Mouse (Mus musculus): ENCODE measurements around the gene Mospd3.

Mospd3 gene

DNA sequence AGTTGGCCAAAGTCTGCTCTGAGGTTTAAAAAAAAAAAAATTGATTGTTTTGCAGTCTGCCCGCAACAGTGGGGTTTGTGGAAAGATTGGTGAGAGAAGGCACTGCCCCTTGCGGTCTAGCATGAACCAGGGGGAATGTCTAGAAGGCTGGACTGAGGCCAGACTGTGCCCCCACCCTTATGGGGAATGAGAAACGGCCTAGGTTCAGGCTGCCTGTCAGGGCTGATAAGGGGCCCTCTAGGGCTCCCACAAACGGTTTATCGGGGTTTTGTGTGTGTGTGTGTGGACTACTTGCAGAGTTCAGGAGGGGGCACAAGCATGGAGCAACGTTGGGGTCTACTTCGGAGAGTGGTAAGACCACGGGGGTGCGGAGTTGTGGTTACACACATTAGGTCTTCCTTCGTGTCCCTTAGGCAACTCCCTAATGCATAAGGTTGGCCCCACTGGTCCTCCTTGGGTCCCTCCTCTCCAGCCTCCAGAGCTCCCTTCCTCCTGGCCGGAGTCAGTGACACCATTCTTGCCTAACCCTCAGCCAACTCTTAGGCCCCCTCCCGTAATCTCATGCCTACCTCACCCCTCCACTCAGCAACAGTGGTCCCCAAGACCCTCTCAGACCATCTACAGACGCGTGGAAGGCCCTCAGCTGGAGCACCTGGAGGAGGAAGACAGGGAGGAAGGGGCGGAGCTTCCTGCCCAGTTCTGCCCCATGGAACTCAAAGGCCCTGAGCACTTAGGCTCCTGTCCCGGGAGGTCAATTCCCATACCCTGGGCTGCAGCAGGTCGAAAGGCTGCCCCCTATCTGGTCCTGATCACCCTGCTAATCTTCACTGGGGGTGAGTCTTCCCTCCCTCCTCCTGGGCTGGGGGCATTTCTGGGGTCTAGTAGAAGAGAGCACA lies 29.9 kb downstream of the Mospd3 start:
- DNase-seq, result no peak

GRCm38 (mm10) chr5:137570181-137570580 lies 30.7 kb downstream of the Mospd3 start:
- DNase-seq, result no peak

- peak; percentile 79 to 81 for DNase-seq
Measured at GRCm38 (mm10) chr5:137569665-137570064, 31.2 kb downstream of the Mospd3 start, which contains the start of gene Tfr2. Tfr2 (plus strand) TSS chr5:137569840.

- DNase-seq, result peak; percentile 39 to 43
Measured at GRCm38 (mm10) chr5:137569031-137569430, 31.8 kb downstream of the Mospd3 start.

DNA sequence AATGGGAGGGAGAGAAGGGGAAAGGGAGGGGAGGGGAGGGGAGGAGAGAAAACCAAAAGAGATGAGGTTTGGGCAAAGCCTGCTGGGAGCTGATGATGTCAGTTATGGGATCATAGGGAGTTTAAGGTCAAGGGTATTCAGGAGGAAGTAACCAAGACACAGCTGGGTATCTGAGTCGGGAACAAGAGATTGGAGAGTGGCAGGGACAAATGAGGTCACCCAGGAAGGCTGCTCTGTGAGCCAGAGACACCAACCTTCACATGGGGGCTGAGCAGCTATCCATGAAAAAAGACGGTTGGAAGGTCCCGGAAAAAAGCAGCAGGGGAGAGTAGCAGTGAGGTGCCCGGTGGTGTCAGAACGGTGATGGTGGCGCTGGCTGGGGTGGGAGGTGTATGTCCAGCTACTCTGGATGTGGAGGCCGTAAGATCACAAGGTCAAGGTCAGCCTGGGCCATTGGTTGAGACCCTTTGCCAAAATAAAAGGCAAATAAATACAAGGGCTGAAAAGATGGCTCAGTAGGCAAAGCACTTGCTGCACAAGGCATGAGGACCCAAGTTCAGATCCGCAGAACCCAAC lies 32.5 kb downstream of the Mospd3 start:
- no peak for DNase-seq

DNA sequence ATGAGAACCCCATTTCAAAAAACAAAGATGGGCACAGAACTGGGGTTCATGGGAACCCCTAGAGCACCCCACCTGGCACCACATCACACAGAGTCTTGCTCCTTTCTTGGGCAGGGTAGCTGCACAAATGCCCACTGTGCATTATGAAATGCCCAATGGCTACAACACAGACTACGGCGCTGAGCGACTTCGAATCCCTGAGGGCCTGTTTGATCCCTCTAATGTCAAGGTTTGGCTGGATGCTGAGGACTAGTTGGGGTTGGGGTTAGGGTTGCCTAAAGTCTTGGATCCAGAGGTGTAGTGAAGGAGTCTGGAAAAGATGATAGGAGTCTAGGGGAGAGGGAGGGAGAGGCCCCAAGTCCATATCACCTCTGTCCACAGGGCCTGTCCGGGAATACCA lies 34.4 kb downstream of the Mospd3 start:
- no peak for DNase-seq

- DNase-seq, result no peak
Measured at GRCm38 (mm10) chr5:137565744-137566143, 35.1 kb downstream of the Mospd3 start.

- DNase-seq, result no peak
Measured at GRCm38 (mm10) chr5:137562965-137563364, 37.9 kb downstream of the Mospd3 start.

DNA sequence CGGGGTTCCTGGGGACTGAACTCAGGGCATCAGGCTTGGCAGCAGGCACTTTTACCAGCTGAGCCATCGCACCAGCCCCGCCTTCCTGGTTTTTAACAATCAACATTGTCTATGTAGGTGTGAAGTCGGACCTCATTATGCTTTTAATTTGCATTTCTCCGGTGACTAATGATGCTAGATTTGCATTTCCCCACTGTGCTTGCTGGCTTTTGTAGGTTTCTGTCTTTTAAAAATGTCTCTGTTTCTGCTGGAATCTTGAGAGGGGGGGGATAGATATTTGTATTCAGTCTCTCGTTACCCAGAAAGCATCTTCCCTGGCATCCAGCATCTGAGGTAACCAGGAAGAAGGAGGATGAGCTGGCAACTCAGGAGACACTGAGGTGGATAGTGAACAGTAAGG lies 39.3 kb downstream of the Mospd3 start:
- no peak for DNase-seq

- DNase-seq, result no peak
Measured at GRCm38 (mm10) chr5:137553898-137554297, 47.0 kb downstream of the Mospd3 start.

GRCm38 (mm10) chr5:137553411-137553837 lies 47.4 kb downstream of the Mospd3 start, which contains the start of gene Actl6b:
Actl6b (plus strand) TSS chr5:137553517.
- peak; percentile 54 to 57 for DNase-seq

GRCm38 (mm10) chr5:137553000-137553399 lies 47.9 kb downstream of the Mospd3 start:
- no peak for DNase-seq

- peak; percentile 32 to 39 for DNase-seq
Measured at GRCm38 (mm10) chr5:137551119-137551518, 49.7 kb downstream of the Mospd3 start.

GRCm38 (mm10) chr5:137549840-137550239 lies 51.0 kb downstream of the Mospd3 start:
- no peak for DNase-seq

Data from B cell, adult 2 months (primary cell).